Mouse (Mus musculus) cerebellum, adult 2 months (tissue): Measurements from ENCODE around the gene Slc39a5.

ENCODE experiments used
- CTCF ChIP-seq: fragments of 200-500 bp; IDR thresholded peaks from 2 replicates; pipeline ENCODE4 v1.5.1; 2011; ENCODE audit warnings: low read depth, mild to moderate bottlenecking, control low read depth, low read length, moderate library complexity, borderline replicate concordance; ENCODE audit not compliant: insufficient read depth
- POLR2A ChIP-seq: fragments of 200-500 bp; IDR thresholded peaks from 2 replicates; pipeline ENCODE4 v1.6.1; 2011; ENCODE audit warnings: low read length, control low read depth, borderline replicate concordance; ENCODE audit not compliant: insufficient read depth

- TF ChIP-seq CTCF = no peak
- no peak for TF ChIP-seq POLR2A
Observed at GRCm38 (mm10) chr10:128433417-128433816, 32.4 kb upstream of the Slc39a5 start.
